Mouse (Mus musculus) left cerebral cortex, postnatal 14 days (tissue): ENCODE data around the gene Glb1. TPM values are rescaled to one million over a fixed set of nuclear protein-coding genes. Genes with fewer than 3 reads are reported as not detected.
"Not testable (repeated sequence)": the region's sequence is repeated elsewhere in the genome, so short reads cannot be mapped to it uniquely, and the experiment has no call there.

Experiments
- DNase-seq, 2 experiments: peaks; one replicate each; pipeline ENCODE4 v3.0.0; 2021 to 2022; ENCODE audit warnings: low spot score in 2 of 2, mixed read lengths in 1 of 2
- intact Hi-C: fragments of 180-260 bp; cut with DNase I; formaldehyde crosslinking; loops from one replicate; pipeline ENCODE4 v1.15.1; 2025
- total RNA-seq, 2 experiments: library from RNA; stranded (reverse); gene quantifications; 2 replicates each; pipeline ENCODE4 v1.2.3; 2021

Gene Glb1
- total RNA-seq, 2 experiments from 2014 or later, result 28.1 to 30.2 TPM

GRCm38 (mm10) chr9:114389905-114390748, 10.7 kb upstream of the Glb1 start, which contains the start of gene Crtap:
Crtap (minus strand) TSS chr9:114390675.
- intact Hi-C loops, result loop anchor here (10.0 kb wide), 1 partner anchor 395 kb away; no protein-coding TSS in a partner anchor

GRCm38 (mm10) chr9:114390749-114391075, 10.2 kb upstream of the Glb1 start:
- intact Hi-C loops, result no loop called here
- no peak for DNase-seq

More at GRCm38 (mm10) chr9:114389905-114390748, 10.7 kb upstream of the Glb1 start, which contains the start of gene Crtap:
- peak; percentile 29 to 41 for DNase-seq

GRCm38 (mm10) chr9:114394136-114394535, 6.7 kb upstream of the Glb1 start:
- intact Hi-C loops, DNase-seq: not testable (repeated sequence)

- intact Hi-C loops, result no loop called here
- no peak for DNase-seq
These were observed 6.2 kb upstream of the Glb1 start for GRCm38 (mm10) chr9:114394677-114395076.

GRCm38 (mm10) chr9:114395258-114395657, 5.6 kb upstream of the Glb1 start:
- intact Hi-C loops, result no loop called here

GRCm38 (mm10) chr9:114399680-114400079, 1.2 kb upstream of the Glb1 start:
- no peak for DNase-seq
- intact Hi-C loops, result no loop called here

More at GRCm38 (mm10) chr9:114395258-114395657, 5.6 kb upstream of the Glb1 start:
- DNase-seq, result no peak

- no peak for DNase-seq
These were observed 308 bp upstream of the Glb1 start for GRCm38 (mm10) chr9:114400588-114400948.

GRCm38 (mm10) chr9:114401685-114402080, 807 bp downstream of the Glb1 start:
- intact Hi-C loops, result no loop called here
- peak in 1 of 2 experiments; percentile 26 for DNase-seq

More at GRCm38 (mm10) chr9:114400588-114400948, 308 bp upstream of the Glb1 start:
- intact Hi-C loops, result no loop called here

GRCm38 (mm10) chr9:114407676-114408075, 6.8 kb downstream of the Glb1 start:
- intact Hi-C loops, result no loop called here
- DNase-seq, result no peak

- no peak for DNase-seq
- intact Hi-C loops, result no loop called here
These were observed 9.5 kb downstream of the Glb1 start for GRCm38 (mm10) chr9:114410313-114410862.

GRCm38 (mm10) chr9:114411295-114411694, 10.4 kb downstream of the Glb1 start:
- intact Hi-C loops, result no loop called here
- no peak for DNase-seq

- intact Hi-C loops, result no loop called here
- no peak for DNase-seq
These were observed 11.5 kb downstream of the Glb1 start for GRCm38 (mm10) chr9:114412406-114412805.

- intact Hi-C loops, result no loop called here
- no peak for DNase-seq
These were observed 13.0 kb downstream of the Glb1 start for GRCm38 (mm10) chr9:114413866-114414265.

GRCm38 (mm10) chr9:114415701-114416100, 14.8 kb downstream of the Glb1 start:
- intact Hi-C loops, result loop anchor here (5.0 kb wide), 2 partner anchors 82 to 167 kb away; no protein-coding TSS in a partner anchor

GRCm38 (mm10) chr9:114416646-114417517, 16.0 kb downstream of the Glb1 start:
- intact Hi-C loops, result loop anchor here (5.0 kb wide), 2 partner anchors 80 to 165 kb away; no protein-coding TSS in a partner anchor
- no peak for DNase-seq

More at GRCm38 (mm10) chr9:114415701-114416100, 14.8 kb downstream of the Glb1 start:
- peak; percentile 40 to 52 for DNase-seq

GRCm38 (mm10) chr9:114418187-114418586, 17.3 kb downstream of the Glb1 start:
- DNase-seq, result peak; percentile 30 to 49
- intact Hi-C loops, result loop anchor here (5.0 kb wide), 2 partner anchors 79 to 164 kb away; no protein-coding TSS in a partner anchor

GRCm38 (mm10) chr9:114420443-114420842, 19.6 kb downstream of the Glb1 start:
- intact Hi-C loops, result no loop called here
- DNase-seq, result no peak

GRCm38 (mm10) chr9:114421045-114421444, 20.2 kb downstream of the Glb1 start:
- intact Hi-C loops, result no loop called here
- DNase-seq, result no peak

GRCm38 (mm10) chr9:114421797-114422196, 20.9 kb downstream of the Glb1 start:
- DNase-seq, result no peak
- intact Hi-C loops, result no loop called here

- no peak for DNase-seq
- intact Hi-C loops, result no loop called here
These were observed 24.7 kb downstream of the Glb1 start for GRCm38 (mm10) chr9:114425576-114425975.
